Mouse (Mus musculus) liver, adult 2 months (tissue): Measurements from ENCODE around the gene Gm5737. TPM values are rescaled to one million over a fixed set of nuclear protein-coding genes. Genes with fewer than 3 reads are reported as not detected.

Experiments
- DNase-seq: peaks from one replicate; pipeline ENCODE4 v3.0.0-alpha.2; 2011; ENCODE audit warnings: low read depth, low spot score; ENCODE audit errors: extremely low read depth
- H3K27ac ChIP-seq: fragments of 200-500 bp; replicated peaks from 2 replicates; pipeline ENCODE4 v1.5.1; 2012; ENCODE audit warnings: low read depth, mild to moderate bottlenecking, control low read depth, inconsistent platforms, low read length; ENCODE audit not compliant: insufficient read depth
- H3K27me3 ChIP-seq: fragments of 200-500 bp; 2 replicates; pipeline ENCODE4 v1.6.1; 2012; ENCODE audit warnings: mild to moderate bottlenecking, moderate library complexity, low read length, inconsistent platforms; ENCODE audit not compliant: control insufficient read depth, insufficient read depth
- H3K36me3 ChIP-seq: fragments of 200-500 bp; 2 replicates; pipeline ENCODE4 v1.6.1; 2012; ENCODE audit warnings: low read length, inconsistent platforms; ENCODE audit not compliant: control insufficient read depth, insufficient read depth
- H3K4me1 ChIP-seq: fragments of 200-500 bp; 2 replicates; pipeline ENCODE4 v1.6.1; 2011; ENCODE audit warnings: low read length; ENCODE audit not compliant: control insufficient read depth, insufficient read depth
- H3K4me3 ChIP-seq: fragments of 200-500 bp; 2 replicates; pipeline ENCODE4 v1.5.1; 2011; ENCODE audit warnings: low read depth, mild to moderate bottlenecking, control low read depth, low read length, moderate library complexity; ENCODE audit not compliant: insufficient read depth
- H3K79me2 ChIP-seq: fragments of 200-500 bp; 2 replicates; pipeline ENCODE4 v1.6.1; 2012; ENCODE audit warnings: inconsistent platforms, mild to moderate bottlenecking, low read length, moderate library complexity; ENCODE audit not compliant: control insufficient read depth, insufficient read depth
- H3K9ac ChIP-seq: fragments of 200-500 bp; 2 replicates; pipeline ENCODE4 v1.6.1; 2012; ENCODE audit warnings: low read depth, mild to moderate bottlenecking, control low read depth, inconsistent platforms, low read length
- CTCF ChIP-seq: fragments of 200-500 bp; IDR thresholded peaks from 2 replicates; pipeline ENCODE4 v1.5.1; 2011; ENCODE audit warnings: low read depth, low read length, control low read depth
- POLR2A ChIP-seq: fragments of 200-500 bp; IDR thresholded peaks from 2 replicates; pipeline ENCODE4 v1.6.1; 2011; ENCODE audit warnings: low read length, control low read depth; ENCODE audit not compliant: insufficient read depth; ENCODE audit errors: extremely low read depth
- WGBS: fragments of 180-500 bp; shearing (Covaris S2); methylation state at CpG from one replicate; pipeline ENCODE4 v1.1.7; 2018; 5-methylcytosine and 5-hydroxymethylcytosine counted together
- polyA plus RNA-seq: library from polyadenylated mRNA; depleted of rRNA; stranded (reverse); fragments of >200 nt; gene quantifications from 2 replicates; pipeline ENCODE4 v1.2.3, GENCODE M21; 2012
- total RNA-seq: library from RNA; depleted of rRNA; stranded (reverse); fragments of >200 nt; gene quantifications from 2 replicates; pipeline ENCODE4 v1.2.3, GENCODE M21; 2014

The Gm5737 gene
- total and polyA plus RNA-seq, 2 experiments = not detected

GRCm38 (mm10) chr7:120865832-120866231, 53.7 kb downstream of the Gm5737 start:
- H3K27me3 ChIP-seq = no peaks in the 10 kb centered on the region
- H3K27ac ChIP-seq = no peak overlapping the region
- TF ChIP-seq POLR2A (no peak), CTCF (no peak)
- 88% methylated on average over 4 of the region's 4 CpGs for WGBS
- no peak overlapping the region for H3K4me3 ChIP-seq
- no peaks in the 10 kb centered on the region for H3K36me3 ChIP-seq
- H3K9ac ChIP-seq = no peak overlapping the region
- peaks cover 6% of the 10 kb centered on the region; the same call in 1 of the 2 replicates for H3K79me2 ChIP-seq
- no peaks in the 10 kb centered on the region; the same call in none of the 2 replicates for H3K4me1 ChIP-seq
- no peak for DNase-seq

- Histone ChIP-seq H3K79me2 (peaks cover 6% of the 10 kb centered on the region; the same call in 1 of the 2 replicates), H3K9ac (no peak overlapping the region), H3K27me3 (no peaks in the 10 kb centered on the region), H3K36me3 (no peaks in the 10 kb centered on the region), H3K4me1 (no peaks in the 10 kb centered on the region; the same call in none of the 2 replicates), H3K4me3 (no peak overlapping the region), H3K27ac (no peak overlapping the region)
- WGBS = 86% methylated on average over 2 of the region's 2 CpGs
- no peak for DNase-seq
- TF ChIP-seq CTCF (no peak), POLR2A (no peak)
Measured at GRCm38 (mm10) chr7:120866684-120867083, 54.5 kb downstream of the Gm5737 start.

GRCm38 (mm10) chr7:120867720-120868119, 55.6 kb downstream of the Gm5737 start:
- WGBS = 100% methylated on average over 1 of the region's 1 CpGs
- H3K9ac ChIP-seq = no peak overlapping the region

GRCm38 (mm10) chr7:120869883-120870282, 57.7 kb downstream of the Gm5737 start:
- peaks cover 3% of the 10 kb centered on the region; the same call in 1 of the 2 replicates for H3K79me2 ChIP-seq
- H3K4me3 ChIP-seq = no peak overlapping the region
- no peak for DNase-seq
- TF ChIP-seq POLR2A (no peak), CTCF (no peak)
- no peaks in the 10 kb centered on the region for H3K27me3 ChIP-seq
- no peaks in the 10 kb centered on the region for H3K36me3 ChIP-seq
- H3K4me1 ChIP-seq = no peaks in the 10 kb centered on the region; the same call in 1 of the 2 replicates
- H3K27ac ChIP-seq = no peak overlapping the region
- 23% methylated on average over 5 of the region's 5 CpGs for WGBS
- H3K9ac ChIP-seq = no peak overlapping the region

More at GRCm38 (mm10) chr7:120867720-120868119, 55.6 kb downstream of the Gm5737 start:
- TF ChIP-seq POLR2A = no peak
- TF ChIP-seq CTCF = no peak
- no peaks in the 10 kb centered on the region; the same call in 1 of the 2 replicates for H3K4me1 ChIP-seq
- no peaks in the 10 kb centered on the region for H3K36me3 ChIP-seq
- no peaks in the 10 kb centered on the region for H3K27me3 ChIP-seq
- no peak for DNase-seq
- H3K4me3 ChIP-seq = no peak overlapping the region
- H3K27ac ChIP-seq = no peak overlapping the region
- peaks cover 6% of the 10 kb centered on the region; the same call in 1 of the 2 replicates for H3K79me2 ChIP-seq

GRCm38 (mm10) chr7:120870431-120871008, 58.4 kb downstream of the Gm5737 start:
- H3K4me3 ChIP-seq = no peak overlapping the region
- peaks cover 3% of the 10 kb centered on the region; the same call in 1 of the 2 replicates for H3K79me2 ChIP-seq
- no peaks in the 10 kb centered on the region for H3K36me3 ChIP-seq
- H3K4me1 ChIP-seq = no peaks in the 10 kb centered on the region; the same call in 1 of the 2 replicates
- DNase-seq = no peak
- no peaks in the 10 kb centered on the region for H3K27me3 ChIP-seq
- TF ChIP-seq POLR2A = no peak
- TF ChIP-seq CTCF = no peak
- H3K27ac ChIP-seq = no peak overlapping the region
- WGBS = 71% methylated on average over 5 of the region's 5 CpGs
- H3K9ac ChIP-seq = no peak overlapping the region

GRCm38 (mm10) chr7:120873083-120873482, 60.9 kb downstream of the Gm5737 start:
- Histone ChIP-seq H3K36me3 (no peaks in the 10 kb centered on the region), H3K9ac (no peak overlapping the region), H3K4me3 (no peak overlapping the region), H3K27ac (no peak overlapping the region), H3K79me2 (0 out of 2 replicates have a peak, but pooled peaks cover 3% of the 10 kb centered on the region), H3K4me1 (no peaks in the 10 kb centered on the region; the same call in 1 of the 2 replicates), H3K27me3 (no peaks in the 10 kb centered on the region)
- TF ChIP-seq POLR2A = no peak
- TF ChIP-seq CTCF = no peak
- WGBS = 89% methylated on average over 12 of the region's 12 CpGs
- DNase-seq = no peak
